Mouse (Mus musculus): ENCODE measurements at regions not wholly inside any gene's neighbourhood (a gene's known extent, or its start where the extent isn't known, plus 50 kb on each side); places are given as distances from the start of the nearest gene placed in this dataset.

GRCm38 (mm10) chr11:34153749-34154525, 54.0 kb downstream of the Foxi1 start:
- H3K27me3 ChIP-seq (ENCODE audit: control insufficient read depth, insufficient read depth, low read length, poor library complexity, severe bottlenecking) = no peaks in the 10 kb centered on the region
- DNase-seq (ENCODE audit: low read depth, low spot score) = no peak
- H3K36me3 ChIP-seq (ENCODE audit: control insufficient read depth, insufficient read depth, low read length, poor library complexity, severe bottlenecking) = no peaks in the 10 kb centered on the region

DNA sequence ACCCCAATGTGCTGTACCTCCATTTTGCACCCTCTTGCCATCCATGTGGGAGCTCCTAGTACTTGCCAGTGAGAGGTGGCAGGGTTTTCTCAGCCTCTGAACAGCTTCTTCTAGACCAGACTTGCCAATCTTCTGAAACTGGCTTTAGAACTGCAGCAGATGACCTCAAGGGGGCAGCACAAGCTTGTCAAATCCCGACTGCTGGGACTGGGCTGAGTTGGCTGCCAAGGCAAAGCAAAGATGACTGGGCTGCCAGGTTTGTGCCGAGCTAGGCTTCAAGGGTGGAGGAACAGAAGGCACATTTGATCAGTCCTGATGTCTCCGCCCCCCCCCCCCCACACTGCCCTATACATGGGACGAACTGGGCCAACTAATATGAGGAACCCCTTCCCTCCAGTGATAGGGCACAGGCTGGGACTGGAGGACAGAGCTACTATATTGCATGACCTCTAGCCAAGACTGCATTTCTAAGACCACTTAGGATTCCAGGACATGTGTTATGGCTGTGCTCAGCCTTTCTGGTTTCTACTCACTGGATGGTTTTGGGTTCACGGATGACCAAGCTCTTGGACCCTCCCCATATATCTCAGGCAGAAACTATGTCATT, 51.1 kb upstream of the 4930469K13Rik start:
- H3K36me3 ChIP-seq (ENCODE audit: control insufficient read depth, insufficient read depth, low read length, poor library complexity, severe bottlenecking) = no peaks in the 10 kb centered on the region
- no peaks in the 10 kb centered on the region for H3K27me3 ChIP-seq (ENCODE audit: control insufficient read depth, insufficient read depth, low read length, poor library complexity, severe bottlenecking)
- DNase-seq (ENCODE audit: low read depth, low spot score) = peak; percentile 54

All from splenic B cell, adult 2 months (primary cell).